Mouse (Mus musculus) lung, embryonic 14.5 days (tissue): ENCODE data around the gene Flrt1. TPM values are rescaled to one million over a fixed set of nuclear protein-coding genes. Genes with fewer than 3 reads are reported as not detected.

Experiments
- ATAC-seq: fragments of 200-750 bp; cut with Nextera tagmentation; 2 replicates; pipeline ENCODE4 v1.8.0; 2017; ENCODE audit warnings: mild to moderate bottlenecking, moderate TSS enrichment, moderate library complexity; ENCODE audit not compliant: insufficient read depth
- DNase-seq: peaks from one replicate; pipeline ENCODE4 v3.0.0-alpha.2; 2015
- H3K27ac ChIP-seq: fragments of 300-500 bp; sonication (generic); 2 replicates; pipeline ENCODE4 v1.5.1; 2014; ENCODE audit warnings: low read depth, mild to moderate bottlenecking, moderate library complexity
- H3K27me3 ChIP-seq: fragments of 300-500 bp; sonication (generic); 2 replicates; pipeline ENCODE4 v1.6.1; 2014; ENCODE audit warnings: low read length, control low read depth; ENCODE audit not compliant: insufficient read depth
- H3K36me3 ChIP-seq: fragments of 300-500 bp; sonication (generic); 2 replicates; pipeline ENCODE4 v1.6.1; 2014; ENCODE audit warnings: control low read depth; ENCODE audit not compliant: insufficient read depth
- H3K4me1 ChIP-seq: fragments of 300-500 bp; sonication (generic); 2 replicates; pipeline ENCODE4 v1.6.1; 2014; ENCODE audit warnings: antibody characterized with exemption, control low read depth; ENCODE audit not compliant: insufficient read depth
- H3K4me2 ChIP-seq: fragments of 300-500 bp; sonication (generic); 2 replicates; pipeline ENCODE4 v1.6.1; 2014; ENCODE audit warnings: mild to moderate bottlenecking
- H3K4me3 ChIP-seq: fragments of 300-500 bp; sonication (generic); 2 replicates; pipeline ENCODE4 v1.5.1; 2014; ENCODE audit warnings: low read depth, low read length
- H3K9ac ChIP-seq: fragments of 300-500 bp; sonication (generic); 2 replicates; pipeline ENCODE4 v1.6.1; 2014
- H3K9me3 ChIP-seq: fragments of 300-500 bp; sonication (generic); 2 replicates; pipeline ENCODE4 v1.6.1; 2016; ENCODE audit warnings: low read depth, low read length, control low read depth
- CTCF ChIP-seq: IDR thresholded peaks from 2 replicates; pipeline ENCODE4 v1.5.1; 2016; ENCODE audit warnings: antibody characterized with exemption, low read depth
- WGBS: fragments of 180-500 bp; shearing (Covaris S2); extraction: QIAGEN DNeasy Blood & Tissue Kit; methylation state at CpG from one replicate; pipeline ENCODE4 v1.1.7; 2014; 5-methylcytosine and 5-hydroxymethylcytosine counted together
- polyA plus RNA-seq: library from polyadenylated mRNA; unstranded; fragments of >200 nt; fragmentation: Nextera tagmentation; extraction: Ambion mirVana; gene quantifications from 2 replicates; pipeline ENCODE4 v1.2.1, GENCODE M21; 2014

The Flrt1 gene
- polyA plus RNA-seq, 1 experiment from 2014 or later: 1.4 TPM

DNA sequence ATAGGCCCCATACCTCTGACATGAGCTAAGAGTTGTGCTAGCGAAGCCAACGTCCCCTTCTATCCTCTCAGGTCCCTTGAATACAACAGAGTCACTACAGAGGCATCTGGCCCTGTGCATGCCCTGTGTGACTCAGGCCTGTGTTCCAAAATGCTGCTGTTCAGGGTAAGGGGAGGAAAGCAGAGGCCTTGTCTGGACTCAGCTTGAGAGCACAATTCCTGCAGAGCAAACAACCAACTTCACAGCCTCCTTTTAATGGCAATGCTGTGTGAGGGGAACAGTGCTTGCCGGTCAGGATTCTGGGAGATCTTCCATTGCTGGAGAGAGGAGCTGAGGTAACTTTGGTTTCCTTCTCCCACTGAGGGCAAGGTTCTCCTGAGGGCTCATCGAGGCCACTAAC is 61.2 kb downstream of the Flrt1 start:
- TF ChIP-seq CTCF: no peak
- H3K4me2 ChIP-seq: no peak overlapping the region
- H3K36me3 ChIP-seq: no peaks in the 10 kb centered on the region
- no peak overlapping the region for H3K27ac ChIP-seq
- peaks cover 3% of the 10 kb centered on the region; the same call in 1 of the 2 replicates for H3K4me1 ChIP-seq
- DNase-seq (no peak), ATAC-seq (no peak)
- H3K4me3 ChIP-seq: no peak overlapping the region
- no peaks in the 10 kb centered on the region for H3K27me3 ChIP-seq
- 63% methylated on average over 4 of the region's 4 CpGs for WGBS
- H3K9me3 ChIP-seq: no peaks in the 10 kb centered on the region
- no peak overlapping the region for H3K9ac ChIP-seq

Other genes with a start within 250 kb of the Flrt1 start
- gene Ccdc88b, start 247.5 kb downstream of the Flrt1 start, polyA plus RNA-seq: 1.0 and 1.5 TPM in 2 replicates
- 151 and 155 TPM in 2 replicates for gene Trmt112, start 196.0 kb downstream of the Flrt1 start, polyA plus RNA-seq
- 151 and 153 TPM in 2 replicates for gene Prdx5, start 195.6 kb downstream of the Flrt1 start, polyA plus RNA-seq
- gene Esrra, start 183.9 kb downstream of the Flrt1 start, polyA plus RNA-seq: 3.1 and 4.2 TPM in 2 replicates
- gene Catsperz, start 180.3 kb downstream of the Flrt1 start, polyA plus RNA-seq: 2.2 and 2.3 TPM in 2 replicates
- 0.17 and 0.38 TPM in 2 replicates for gene Kcnk4, start 171.2 kb downstream of the Flrt1 start, polyA plus RNA-seq
- gene Bad, start 163.9 kb downstream of the Flrt1 start, polyA plus RNA-seq: 61.0 and 65.0 TPM in 2 replicates
- gene Gpr137, start 163.2 kb downstream of the Flrt1 start, polyA plus RNA-seq: 21.8 and 23.5 TPM in 2 replicates
- gene Ppp1r14b, start 130.8 kb downstream of the Flrt1 start, polyA plus RNA-seq: 218 and 224 TPM in 2 replicates
- 53.3 and 55.9 TPM in 2 replicates for gene Plcb3, start 129.3 kb downstream of the Flrt1 start, polyA plus RNA-seq
- 84.4 and 84.8 TPM in 2 replicates for gene Fkbp2, start 125.2 kb downstream of the Flrt1 start, polyA plus RNA-seq
- gene Vegfb, start 118.1 kb downstream of the Flrt1 start, polyA plus RNA-seq: 42.5 and 44.6 TPM in 2 replicates
- 18.6 and 22.8 TPM in 2 replicates for gene Dnajc4, start 113.2 kb downstream of the Flrt1 start, polyA plus RNA-seq
- 20.4 and 20.7 TPM in 2 replicates for gene Nudt22, start 109.6 kb downstream of the Flrt1 start, polyA plus RNA-seq
- gene Trpt1, start 109.6 kb downstream of the Flrt1 start, polyA plus RNA-seq: 9.0 and 10.5 TPM in 2 replicates
- 8.6 and 9.1 TPM in 2 replicates for gene Fermt3, start 86.3 kb downstream of the Flrt1 start, polyA plus RNA-seq
- 250 and 255 TPM in 2 replicates for gene Stip1, start 65.8 kb downstream of the Flrt1 start, polyA plus RNA-seq
- 11.0 and 11.4 TPM in 2 replicates for gene Macrod1, start 48.9 kb downstream of the Flrt1 start, polyA plus RNA-seq
- 206 and 221 TPM in 2 replicates for gene Otub1, start 100.6 kb upstream of the Flrt1 start, polyA plus RNA-seq
- 917 and 922 TPM in 2 replicates for gene Cox8a, start 111.9 kb upstream of the Flrt1 start, polyA plus RNA-seq
- gene Naa40, start 135.5 kb upstream of the Flrt1 start, polyA plus RNA-seq: 64.9 and 65.8 TPM in 2 replicates
- 6.0 and 7.9 TPM in 2 replicates for gene Rcor2, start 161.6 kb upstream of the Flrt1 start, polyA plus RNA-seq
- 49.2 and 57.8 TPM in 2 replicates for gene Mark2, start 236.1 kb upstream of the Flrt1 start, polyA plus RNA-seq